Mouse (Mus musculus) ovary, adult 2 months (tissue): ENCODE results near the gene Zfp445. TPM values are rescaled to one million over a fixed set of nuclear protein-coding genes. Genes with fewer than 3 reads are reported as not detected.

Experiments used
- polyA plus RNA-seq: library from polyadenylated mRNA; depleted of rRNA; stranded (reverse); fragments of >200 nt; gene quantifications from 2 replicates; pipeline ENCODE4 v1.2.3, GENCODE M21; 2012; rRNA removed

Zfp445 gene
- polyA plus RNA-seq, result 29.6 and 29.7 TPM in 2 replicates

GRCm38 (mm10) chr9:122865697-122866166 lies at the start of gene Zfp445:
Gene Zfp445, minus strand, starts transcription at chr9:122866006.

GRCm38 (mm10) chr9:122885385-122885784 lies 19.6 kb upstream of the Zfp445 start, which contains the start of gene Zkscan7:
Gene Zkscan7, plus strand, starts transcription at chr9:122885685.

GRCm38 (mm10) chr9:122843760-122844159 lies 22.0 kb downstream of the Zfp445 start, which contains the start of gene Gm35549:
Gene Gm35549, minus strand, starts transcription at chr9:122844035.

DNA sequence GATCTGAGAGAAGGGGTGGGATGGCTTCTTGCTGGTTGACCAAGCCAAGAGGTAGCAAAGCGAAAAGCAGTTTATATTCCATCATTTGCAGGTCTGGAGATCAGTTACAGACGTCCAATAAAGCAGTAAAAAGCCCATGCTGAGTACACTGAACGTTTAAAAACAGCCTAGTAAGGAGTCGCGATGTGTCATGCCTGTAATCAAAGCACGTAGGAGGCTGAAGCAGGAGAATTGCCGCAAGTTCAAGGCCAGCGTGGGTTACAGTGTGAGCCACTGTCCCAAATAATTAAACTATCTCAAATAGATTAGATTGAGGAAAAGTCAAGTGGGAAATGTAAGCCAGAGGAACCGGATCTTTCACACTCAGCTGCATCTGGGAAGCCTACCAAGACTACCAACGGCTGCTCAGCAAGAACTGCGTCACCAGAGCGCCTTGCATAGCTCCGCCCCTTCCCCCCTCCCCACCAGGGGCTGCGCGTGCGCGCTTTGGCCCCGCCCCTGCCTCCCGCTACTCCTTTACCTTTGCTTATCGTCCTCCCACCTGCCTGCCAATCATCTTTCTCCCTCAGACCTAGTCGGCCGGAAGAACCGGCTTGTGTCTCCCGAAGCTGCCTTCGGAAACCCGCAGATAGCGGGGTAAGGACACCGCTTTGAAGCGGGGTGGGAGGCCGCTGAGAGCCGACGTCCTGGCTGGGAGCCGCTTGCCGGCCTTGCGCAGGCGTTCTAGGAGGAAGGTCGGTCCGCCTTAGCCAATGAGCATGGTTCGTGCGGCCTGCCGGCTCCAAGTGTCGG lies 60.6 kb downstream of the Zfp445 start, which contains the start of gene Tcaim:
Gene Tcaim (plus strand): TSS at position 487 of the 792 bp plus-strand sequence.

Other genes with a start within 250 kb of the Zfp445 start
- 0.24 TPM in 1 of 2 replicates, not detected in the other for gene Topaz1, start 118.7 kb downstream of the Zfp445 start, polyA plus RNA-seq
- 2.6 and 3.0 TPM in 2 replicates for gene Tcaim, start 60.5 kb downstream of the Zfp445 start, polyA plus RNA-seq
- not detected in 2 replicates for gene Gm35549, start 22.0 kb downstream of the Zfp445 start, polyA plus RNA-seq
- 3.1 and 3.9 TPM in 2 replicates for gene Zkscan7, start 19.7 kb upstream of the Zfp445 start, polyA plus RNA-seq
- gene Zfp105, start 57.1 kb upstream of the Zfp445 start, polyA plus RNA-seq, result 1.8 and 1.9 TPM in 2 replicates
- gene 1110059G10Rik, start 85.0 kb upstream of the Zfp445 start, polyA plus RNA-seq, result 1.3 and 1.5 TPM in 2 replicates
- gene Kif15, start 85.0 kb upstream of the Zfp445 start, polyA plus RNA-seq, result 1.3 and 6.7 TPM in 2 replicates
- 28.2 and 34.1 TPM in 2 replicates for gene Tmem42, start 155.3 kb upstream of the Zfp445 start, polyA plus RNA-seq
- 0.15 and 0.24 TPM in 2 replicates for gene Tgm4, start 168.7 kb upstream of the Zfp445 start, polyA plus RNA-seq
- gene Zdhhc3, start 247.2 kb upstream of the Zfp445 start, polyA plus RNA-seq, result 251 and 334 TPM in 2 replicates
- 30.1 and 33.1 TPM in 2 replicates for gene Exosc7, start 247.2 kb upstream of the Zfp445 start, polyA plus RNA-seq